Mouse (Mus musculus): Measurements from ENCODE around the gene Carmil2. TPM values are rescaled to one million over a fixed set of nuclear protein-coding genes. Genes with fewer than 3 reads are reported as not detected.

The Carmil2 gene
- polyA plus RNA-seq, 1 experiment from 2014 or later, result 0.26 TPM

- H3K36me3 ChIP-seq, result peaks cover 22% of the 10 kb centered on the region; the same call in 1 of the 2 replicates
- no peaks in the 10 kb centered on the region for H3K9me3 ChIP-seq (replicated peaks)
- H3K4me3 ChIP-seq, result no peak overlapping the region
- no peak overlapping the region for H3K27ac ChIP-seq
- H3K9ac ChIP-seq, result no peak overlapping the region
- no peak overlapping the region for H3K4me2 ChIP-seq
- H3K4me1 ChIP-seq (replicated peaks), result peaks cover 27% of the 10 kb centered on the region
- 93% methylated on average over 17 of the region's 17 CpGs for WGBS
- no peak for ATAC-seq (replicated peaks; ENCODE audit: insufficient number of reproducible peaks, insufficient read depth, low FRiP score, low read depth)
- H3K27me3 ChIP-seq, result peaks cover 13% of the 10 kb centered on the region
Measured at GRCm38 (mm10) chr8:105697196-105697780, 11.2 kb downstream of the Carmil2 start.

- no peak overlapping the region for H3K4me3 ChIP-seq
- no peak overlapping the region for H3K4me2 ChIP-seq
- peaks cover 30% of the 10 kb centered on the region; the same call in 1 of the 2 replicates for H3K36me3 ChIP-seq
- H3K9me3 ChIP-seq (replicated peaks), result no peaks in the 10 kb centered on the region
- 93% methylated on average over 5 of the region's 5 CpGs for WGBS
- H3K4me1 ChIP-seq (replicated peaks), result peaks cover 25% of the 10 kb centered on the region
- H3K27ac ChIP-seq, result no peak overlapping the region
- no peak for ATAC-seq (replicated peaks; ENCODE audit: insufficient number of reproducible peaks, insufficient read depth, low FRiP score, low read depth)
- peaks cover 13% of the 10 kb centered on the region for H3K27me3 ChIP-seq
- no peak overlapping the region for H3K9ac ChIP-seq
Measured at GRCm38 (mm10) chr8:105698734-105699133, 12.7 kb downstream of the Carmil2 start.

DNA sequence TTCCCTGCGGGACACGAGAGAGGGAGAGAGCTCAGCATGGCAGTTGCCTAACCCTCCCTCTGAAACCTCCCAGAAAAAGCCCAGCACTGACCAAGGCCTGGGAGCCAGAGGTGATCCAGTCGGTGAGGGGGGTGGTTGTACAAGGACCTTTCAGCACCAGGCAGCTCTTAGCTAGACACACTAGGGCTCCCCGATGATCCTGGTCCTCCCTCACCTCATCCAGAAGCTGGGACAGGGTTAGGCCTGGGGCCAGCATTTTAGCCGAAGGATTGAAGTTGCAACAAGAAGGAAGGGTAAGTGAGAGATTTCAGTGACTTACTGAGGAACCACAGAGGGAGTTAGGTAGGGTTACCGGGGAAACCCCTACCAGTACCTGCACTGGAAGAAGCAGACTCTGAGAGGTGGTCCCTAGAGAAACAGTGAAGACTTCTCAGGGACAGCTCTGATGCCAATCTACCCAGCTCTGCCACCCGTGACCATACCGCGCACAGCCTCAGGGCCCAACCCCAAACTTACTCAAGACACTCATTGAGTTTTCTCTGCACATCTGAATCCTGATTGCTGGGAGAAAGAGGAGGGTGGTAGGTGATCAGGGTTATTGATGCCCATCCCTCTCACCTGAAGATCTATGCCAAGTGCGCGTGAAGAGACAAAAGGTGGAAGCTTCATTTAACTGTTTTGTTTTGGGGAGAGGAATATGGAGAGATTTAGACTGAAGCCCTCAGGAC is 13.6 kb downstream of the Carmil2 start:
- 88% methylated on average over 11 of the region's 11 CpGs for WGBS
- H3K4me2 ChIP-seq, result peak overlapping the region; percentile 91
- peaks cover 30% of the 10 kb centered on the region; the same call in 1 of the 2 replicates for H3K36me3 ChIP-seq
- H3K9me3 ChIP-seq (replicated peaks), result no peaks in the 10 kb centered on the region
- peak overlapping the region; percentile 70 for H3K9ac ChIP-seq
- H3K4me3 ChIP-seq, result peak overlapping the region; percentile 80
- no peak overlapping the region for H3K27ac ChIP-seq
- ATAC-seq (replicated peaks; ENCODE audit: insufficient number of reproducible peaks, insufficient read depth, low FRiP score, low read depth), result no peak
- H3K27me3 ChIP-seq, result peaks cover 5% of the 10 kb centered on the region; the same call in 1 of the 2 replicates
- peaks cover 17% of the 10 kb centered on the region for H3K4me1 ChIP-seq (replicated peaks)

DNA sequence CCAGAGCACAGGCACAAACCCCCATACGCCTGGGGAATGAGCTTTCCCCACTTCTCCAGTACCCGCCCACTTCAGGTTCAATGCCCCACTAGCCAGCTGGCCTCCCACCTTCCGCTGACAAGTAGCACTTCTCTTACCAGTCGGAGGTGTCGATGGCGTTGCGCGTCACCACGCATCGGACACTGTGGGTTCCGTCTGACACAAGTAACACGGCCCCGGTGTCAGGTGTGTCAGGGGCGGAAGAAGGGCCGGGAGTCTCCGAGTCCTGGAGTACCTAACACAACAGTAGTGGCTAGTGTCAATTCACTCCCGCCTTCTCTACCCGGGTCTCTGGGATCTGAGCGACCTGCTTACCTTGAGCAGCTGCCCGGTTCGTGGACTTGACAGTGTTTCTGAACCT is 14.5 kb downstream of the Carmil2 start:
- H3K36me3 ChIP-seq, result peaks cover 30% of the 10 kb centered on the region; the same call in 1 of the 2 replicates
- WGBS, result under 1% methylated on average over 21 of the region's 21 CpGs
- H3K4me1 ChIP-seq (replicated peaks), result peaks cover 17% of the 10 kb centered on the region
- H3K4me2 ChIP-seq, result peak overlapping the region; percentile 91
- ATAC-seq (replicated peaks; ENCODE audit: insufficient number of reproducible peaks, insufficient read depth, low FRiP score, low read depth), result peak; percentile 25
- H3K27ac ChIP-seq, result peak overlapping the region; percentile 95
- H3K9ac ChIP-seq, result peak overlapping the region; percentile 70
- H3K4me3 ChIP-seq, result peak overlapping the region; percentile 80
- no peaks in the 10 kb centered on the region for H3K9me3 ChIP-seq (replicated peaks)
- H3K27me3 ChIP-seq, result peaks cover 2% of the 10 kb centered on the region; the same call in 1 of the 2 replicates

GRCm38 (mm10) chr8:105700966-105701824 is 15.1 kb downstream of the Carmil2 start, which contains the start of the genes Acd and Pard6a:
Gene Acd (minus strand): TSS chr8:105701102.
Gene Pard6a (plus strand): TSS chr8:105701148.
- peaks cover 30% of the 10 kb centered on the region; the same call in 1 of the 2 replicates for H3K36me3 ChIP-seq
- peak within 1 kb of the TSS; percentile 95 for H3K27ac ChIP-seq
- H3K9me3 ChIP-seq (replicated peaks), result no peaks in the 10 kb centered on the region
- ATAC-seq (replicated peaks; ENCODE audit: insufficient number of reproducible peaks, insufficient read depth, low FRiP score, low read depth), result peak; percentile 79
- peak within 1 kb of the TSS; percentile 91 for H3K4me2 ChIP-seq
- peak within 1 kb of the TSS; percentile 80 for H3K4me3 ChIP-seq
- under 1% methylated on average over 60 of the region's 60 CpGs for WGBS
- H3K4me1 ChIP-seq (replicated peaks), result peaks cover 17% of the 10 kb centered on the region
- H3K9ac ChIP-seq, result peak within 1 kb of the TSS; percentile 70
- no peaks in the 10 kb centered on the region for H3K27me3 ChIP-seq

- H3K9ac ChIP-seq, result peak overlapping the region; percentile 70
- no peaks in the 10 kb centered on the region for H3K27me3 ChIP-seq
- H3K27ac ChIP-seq, result peak overlapping the region; percentile 95
Measured at GRCm38 (mm10) chr8:105702001-105702401, 15.9 kb downstream of the Carmil2 start.

GRCm38 (mm10) chr8:105702731-105703415 is 16.8 kb downstream of the Carmil2 start:
- H3K4me3 ChIP-seq, result no peak overlapping the region
- no peak for ATAC-seq (replicated peaks; ENCODE audit: insufficient number of reproducible peaks, insufficient read depth, low FRiP score, low read depth)
- peaks cover 19% of the 10 kb centered on the region; the same call in 1 of the 2 replicates for H3K36me3 ChIP-seq
- no peaks in the 10 kb centered on the region for H3K9me3 ChIP-seq (replicated peaks)
- 93% methylated on average over 24 of the region's 24 CpGs for WGBS
- H3K27ac ChIP-seq, result no peak overlapping the region
- no peak overlapping the region for H3K4me2 ChIP-seq
- H3K27me3 ChIP-seq, result no peaks in the 10 kb centered on the region
- no peak overlapping the region for H3K9ac ChIP-seq
- peaks cover 28% of the 10 kb centered on the region for H3K4me1 ChIP-seq (replicated peaks)

More at GRCm38 (mm10) chr8:105702001-105702401, 15.9 kb downstream of the Carmil2 start:
- Histone ChIP-seq H3K4me3 (peak overlapping the region; percentile 80), H3K4me1 (replicated peaks) (peaks cover 21% of the 10 kb centered on the region), H3K9me3 (replicated peaks) (no peaks in the 10 kb centered on the region), H3K36me3 (peaks cover 25% of the 10 kb centered on the region; the same call in 1 of the 2 replicates), H3K4me2 (peak overlapping the region; percentile 91)
- no peak for ATAC-seq (replicated peaks; ENCODE audit: insufficient number of reproducible peaks, insufficient read depth, low FRiP score, low read depth)
- WGBS, result 47% methylated on average over 18 of the region's 18 CpGs

- H3K27ac ChIP-seq, result no peak overlapping the region
- H3K4me2 ChIP-seq, result no peak overlapping the region
- no peaks in the 10 kb centered on the region for H3K9me3 ChIP-seq (replicated peaks)
- ATAC-seq (replicated peaks; ENCODE audit: insufficient number of reproducible peaks, insufficient read depth, low FRiP score, low read depth), result no peak
- H3K4me3 ChIP-seq, result no peak overlapping the region
- peaks cover 8% of the 10 kb centered on the region; the same call in 1 of the 2 replicates for H3K36me3 ChIP-seq
- no peak overlapping the region for H3K9ac ChIP-seq
- H3K27me3 ChIP-seq, result no peaks in the 10 kb centered on the region
- peaks cover 30% of the 10 kb centered on the region for H3K4me1 ChIP-seq (replicated peaks)
- 92% methylated on average over 34 of the region's 34 CpGs for WGBS
Measured at GRCm38 (mm10) chr8:105704146-105704812, 18.2 kb downstream of the Carmil2 start.

DNA sequence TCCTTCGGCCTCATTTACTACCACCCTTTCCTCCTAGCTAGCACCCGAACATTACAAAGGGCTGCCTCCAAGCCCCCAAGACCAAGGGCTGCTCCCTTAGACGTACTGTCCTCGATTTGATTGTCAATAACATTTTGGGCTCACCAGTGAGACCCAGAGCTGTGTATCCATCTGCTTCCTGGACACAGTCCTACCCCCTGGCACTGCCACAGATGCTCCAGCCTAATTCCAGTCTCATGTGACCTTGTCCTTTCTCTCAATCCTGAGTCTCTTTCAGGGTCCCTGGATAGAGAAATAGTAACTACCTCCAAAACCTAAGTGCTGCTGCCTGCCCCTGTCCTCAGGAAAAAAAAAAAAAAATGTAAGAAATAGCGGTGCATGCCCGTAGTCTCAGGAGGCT is 18.9 kb downstream of the Carmil2 start:
- WGBS, result 87% methylated on average over 6 of the region's 6 CpGs
- no peak overlapping the region for H3K4me3 ChIP-seq
- H3K4me2 ChIP-seq, result no peak overlapping the region
- H3K4me1 ChIP-seq (replicated peaks), result peaks cover 27% of the 10 kb centered on the region
- H3K9me3 ChIP-seq (replicated peaks), result no peaks in the 10 kb centered on the region
- H3K27ac ChIP-seq, result no peak overlapping the region
- peaks cover 8% of the 10 kb centered on the region; the same call in 1 of the 2 replicates for H3K36me3 ChIP-seq
- no peaks in the 10 kb centered on the region for H3K27me3 ChIP-seq
- no peak for ATAC-seq (replicated peaks; ENCODE audit: insufficient number of reproducible peaks, insufficient read depth, low FRiP score, low read depth)
- H3K9ac ChIP-seq, result no peak overlapping the region

DNA sequence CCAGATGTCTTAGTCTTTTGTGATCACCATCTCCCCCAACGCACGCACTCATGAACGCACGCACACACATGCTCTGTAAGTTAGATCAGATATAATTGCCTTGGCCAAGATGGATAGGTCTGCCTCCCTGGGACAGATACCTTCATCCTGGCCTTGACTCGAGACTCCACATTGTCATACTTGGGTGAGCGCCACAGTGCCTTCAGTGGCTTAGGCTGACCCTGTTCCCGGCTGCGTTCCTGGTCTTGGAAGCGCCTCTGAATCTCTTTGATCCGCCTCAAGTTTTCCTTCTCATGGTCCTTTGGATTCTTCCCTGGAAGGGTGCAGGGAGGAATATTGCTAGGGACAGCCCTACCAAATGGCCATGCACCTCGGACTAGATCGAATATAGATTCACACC is 20.4 kb downstream of the Carmil2 start:
- Histone ChIP-seq H3K4me1 (replicated peaks) (peaks cover 22% of the 10 kb centered on the region), H3K9me3 (replicated peaks) (no peaks in the 10 kb centered on the region), H3K9ac (no peak overlapping the region), H3K36me3 (peaks cover 8% of the 10 kb centered on the region; the same call in 1 of the 2 replicates), H3K27me3 (no peaks in the 10 kb centered on the region), H3K4me3 (no peak overlapping the region), H3K4me2 (peak overlapping the region; percentile 94; the same call in 1 of the 2 replicates), H3K27ac (no peak overlapping the region)
- WGBS, result 81% methylated on average over 12 of the region's 12 CpGs
- ATAC-seq (replicated peaks; ENCODE audit: insufficient number of reproducible peaks, insufficient read depth, low FRiP score, low read depth), result no peak

All from heart, embryonic 15.5 days (tissue).